Mouse (Mus musculus) cortical plate, adult 2 months (tissue): ENCODE data around the gene Tmem143. TPM values are rescaled to one million over a fixed set of nuclear protein-coding genes. Genes with fewer than 3 reads are reported as not detected.
"Not testable (repeated sequence)": the region's sequence is repeated elsewhere in the genome, so short reads cannot be mapped to it uniquely, and the experiment has no call there.

Experiments used
- H3K27ac ChIP-seq: fragments of 200-500 bp; 2 replicates; pipeline ENCODE4 v1.5.1; 2012; ENCODE audit warnings: low read length, control low read depth, inconsistent platforms; ENCODE audit not compliant: insufficient read depth
- H3K4me1 ChIP-seq: fragments of 200-500 bp; 2 replicates; pipeline ENCODE4 v1.6.1; 2011; ENCODE audit warnings: low read length; ENCODE audit not compliant: control insufficient read depth, insufficient read depth
- H3K4me3 ChIP-seq: fragments of 200-500 bp; 2 replicates; pipeline ENCODE4 v1.5.1; 2011; ENCODE audit warnings: mild to moderate bottlenecking, low read length, control low read depth; ENCODE audit not compliant: insufficient read depth
- CTCF ChIP-seq: fragments of 200-500 bp; IDR thresholded peaks from 2 replicates; pipeline ENCODE4 v1.5.1; 2011; ENCODE audit warnings: mild to moderate bottlenecking, control low read depth, low read length; ENCODE audit not compliant: insufficient read depth; ENCODE audit errors: extremely low read depth
- POLR2A ChIP-seq: fragments of 200-500 bp; IDR thresholded peaks from 2 replicates; pipeline ENCODE4 v1.6.1; 2011; ENCODE audit warnings: mild to moderate bottlenecking, low read length, control low read depth; ENCODE audit not compliant: insufficient read depth; ENCODE audit errors: extremely low read depth
- polyA plus RNA-seq: library from polyadenylated mRNA; depleted of rRNA; stranded (reverse); fragments of >200 nt; gene quantifications from 2 replicates; pipeline ENCODE4 v1.2.3, GENCODE M21; 2012

The Tmem143 gene
- polyA plus RNA-seq, 1 experiment: 32.5 TPM

DNA sequence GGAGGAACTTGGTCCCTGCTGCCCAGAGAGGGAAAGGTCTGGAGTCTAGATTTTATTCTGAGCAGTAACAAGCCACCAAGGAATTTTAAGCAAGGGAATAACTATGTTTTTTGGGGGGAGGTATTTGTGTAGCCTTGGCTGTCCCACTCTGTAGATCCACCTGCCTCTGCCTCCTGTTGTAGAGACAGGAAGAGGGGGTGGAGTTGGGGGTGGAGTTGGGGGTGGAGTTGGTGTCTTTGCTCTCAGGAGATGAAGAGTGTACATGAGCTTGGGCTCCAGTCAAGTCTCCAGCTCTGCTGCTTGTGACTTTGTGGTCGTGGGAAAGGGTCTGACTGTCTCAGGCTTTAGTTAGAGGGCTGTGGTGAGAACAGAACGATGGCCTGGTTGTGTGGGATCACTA lies 15.7 kb upstream of the Tmem143 start:
- H3K27ac ChIP-seq: no peak overlapping the region
- TF ChIP-seq POLR2A: no peak
- TF ChIP-seq CTCF: no peak
- H3K4me1 ChIP-seq: no peaks in the 10 kb centered on the region
- H3K4me3 ChIP-seq: no peak overlapping the region

DNA sequence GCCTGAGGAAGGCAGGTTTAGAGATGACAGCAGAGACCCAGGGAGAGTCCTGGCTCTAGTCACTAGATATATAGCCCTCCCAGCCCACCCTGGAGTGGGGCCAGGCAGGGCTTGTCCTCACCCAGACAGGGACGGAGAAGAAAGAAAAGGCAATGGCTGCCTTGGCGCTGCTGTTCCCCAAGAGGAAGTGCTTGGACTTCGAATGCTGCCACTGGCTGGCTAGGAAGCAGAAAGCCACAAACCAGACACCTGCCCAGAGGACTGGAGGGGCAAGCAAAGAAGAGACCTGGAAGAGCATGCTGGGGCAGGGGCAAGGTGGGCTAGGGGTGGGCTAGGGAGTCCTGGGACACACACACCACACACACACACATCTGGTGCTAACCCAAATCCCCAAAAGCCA lies 9.5 kb upstream of the Tmem143 start:
- no peak overlapping the region for H3K27ac ChIP-seq

DNA sequence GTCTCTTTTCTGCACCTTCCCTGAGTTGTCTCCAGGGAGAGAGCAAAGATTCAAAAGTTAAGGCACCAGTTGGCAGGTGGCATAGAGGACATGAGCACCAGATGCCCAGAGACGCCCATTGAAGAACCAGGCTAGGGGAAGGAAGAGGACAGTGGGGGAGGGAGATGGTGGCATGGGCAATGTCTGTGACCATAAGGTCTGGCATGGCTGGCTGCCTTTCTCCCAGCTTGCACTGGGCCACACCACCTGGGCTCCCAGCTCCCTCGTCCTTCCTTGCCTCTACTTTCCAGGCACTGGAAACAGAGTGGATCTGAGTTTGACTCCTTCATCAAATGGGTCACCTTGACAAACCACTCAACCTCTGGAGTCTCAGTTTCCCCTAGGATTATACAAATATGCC lies 4.1 kb upstream of the Tmem143 start:
- TF ChIP-seq POLR2A (no peak), CTCF (no peak)
- H3K27ac ChIP-seq: no peak overlapping the region
- H3K4me3 ChIP-seq: no peak overlapping the region
- H3K4me1 ChIP-seq: no peaks in the 10 kb centered on the region

More for the DNA sequence above, 9.5 kb upstream of the Tmem143 start:
- Histone ChIP-seq H3K4me1 (no peaks in the 10 kb centered on the region), H3K4me3 (no peak overlapping the region)
- TF ChIP-seq CTCF (no peak), POLR2A (no peak)

DNA sequence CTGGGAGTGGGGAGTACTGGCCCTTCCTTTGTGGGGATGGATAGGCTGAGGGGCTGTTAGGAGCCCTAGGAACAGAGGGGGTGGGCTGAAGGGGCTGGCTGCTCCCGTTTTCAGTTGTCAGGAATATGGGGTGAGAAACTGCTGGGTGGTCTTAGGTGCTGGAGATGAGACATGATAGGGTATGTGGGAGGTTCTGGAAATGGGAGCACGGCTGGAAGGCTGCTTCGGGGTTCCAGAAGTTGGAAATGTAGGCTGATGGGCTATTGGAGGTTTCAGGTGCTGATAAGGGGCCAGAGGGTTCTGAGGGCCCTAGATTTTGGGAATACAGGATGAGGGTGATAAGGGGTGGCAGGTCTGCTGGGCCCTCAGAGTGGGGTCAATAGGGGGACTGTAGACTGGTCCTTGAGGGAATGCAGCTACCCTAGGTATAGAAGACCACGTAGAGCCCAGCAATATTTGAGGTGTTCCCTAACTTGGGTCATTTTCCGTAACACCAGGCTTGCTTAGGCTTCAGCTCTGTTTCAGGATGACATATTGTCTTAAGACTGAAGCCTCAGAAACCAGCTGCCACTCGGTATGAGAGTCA lies 717 bp upstream of the Tmem143 start:
- Histone ChIP-seq H3K27ac (no peak overlapping the region), H3K4me1 (no peaks in the 10 kb centered on the region), H3K4me3 (no peak overlapping the region)
- TF ChIP-seq CTCF (no peak), POLR2A (no peak)

DNA sequence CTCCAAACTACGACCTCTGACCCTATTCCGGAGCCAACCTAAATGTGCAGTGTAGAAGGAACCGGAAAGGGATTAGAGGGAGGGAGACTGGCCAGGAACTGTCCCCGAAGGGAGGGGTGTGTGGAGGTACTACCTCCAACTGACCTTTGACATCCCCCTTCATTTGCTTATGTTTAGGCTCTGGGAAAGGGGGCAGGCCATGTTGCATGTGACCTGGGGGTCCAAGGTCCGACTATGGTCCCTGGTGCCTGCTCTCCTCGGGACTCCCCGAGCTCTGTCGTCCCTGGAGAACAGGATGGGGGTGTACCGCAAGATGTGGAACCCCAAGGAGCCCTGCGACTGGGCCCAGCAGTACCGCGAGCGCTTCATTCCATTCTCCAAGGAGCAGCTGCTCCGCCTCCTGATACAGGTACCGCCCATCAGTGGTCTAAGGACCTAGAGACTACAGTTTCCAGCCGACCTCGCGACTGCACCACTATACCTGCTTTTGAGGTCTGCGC lies 567 bp downstream of the Tmem143 start:
- H3K4me1 ChIP-seq: no peaks in the 10 kb centered on the region
- no peak for TF ChIP-seq CTCF
- peak; percentile 51; the same call in 1 of the 2 replicates for TF ChIP-seq POLR2A

DNA sequence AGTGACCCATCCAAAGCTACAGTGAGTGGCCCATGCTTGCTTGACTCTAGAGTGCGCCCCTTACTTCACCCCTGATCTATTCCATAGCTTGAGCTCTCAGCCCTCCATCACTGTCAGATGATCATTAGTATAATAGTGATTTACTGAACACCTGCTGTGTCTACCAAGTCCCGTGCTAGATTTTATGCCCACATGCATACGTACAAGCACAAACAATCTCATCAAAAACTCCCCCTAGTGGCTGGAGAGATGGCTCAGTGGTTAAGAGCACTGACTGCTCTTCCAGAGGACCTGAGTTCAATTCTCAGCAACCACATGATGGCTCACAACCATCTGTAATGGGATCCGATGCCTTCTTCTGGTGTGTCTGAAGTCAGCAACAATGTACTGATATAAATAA lies 1.4 kb downstream of the Tmem143 start:
- H3K4me3 ChIP-seq: peak overlapping the region; percentile 54; the same call in 1 of the 2 replicates
- H3K27ac ChIP-seq: not testable (repeated sequence)

More for the DNA sequence above, 567 bp downstream of the Tmem143 start:
- H3K4me3 ChIP-seq: peak overlapping the region; percentile 54
- peak overlapping the region; percentile 54 for H3K27ac ChIP-seq

DNA sequence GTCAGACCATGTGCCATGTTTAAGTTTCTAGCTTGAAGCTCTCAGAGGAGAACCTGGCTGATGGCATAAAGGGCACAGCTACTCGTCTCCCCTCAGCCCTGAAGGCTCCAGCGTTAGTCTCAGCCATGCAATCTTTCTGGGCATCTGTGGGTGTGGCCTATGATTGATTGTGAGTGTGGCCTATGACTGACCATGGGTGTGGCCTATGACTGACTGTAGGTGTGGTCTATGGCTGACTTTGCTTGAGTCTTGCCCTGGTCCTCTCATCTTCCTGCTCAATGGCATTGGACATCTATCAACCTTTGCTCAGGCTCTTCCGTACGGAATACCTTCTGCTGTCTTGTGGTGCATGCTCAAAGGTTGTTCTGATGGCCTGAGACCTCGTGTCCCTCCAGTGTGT lies 4.8 kb downstream of the Tmem143 start:
- TF ChIP-seq POLR2A (no peak), CTCF (no peak)
- H3K27ac ChIP-seq: no peak overlapping the region
- no peaks in the 10 kb centered on the region for H3K4me1 ChIP-seq

More for the DNA sequence above, 1.4 kb downstream of the Tmem143 start:
- not testable (repeated sequence) for H3K4me1 ChIP-seq
- 0 out of 2 replicates have a peak, but pooled peaks have one; percentile 10 for TF ChIP-seq CTCF

DNA sequence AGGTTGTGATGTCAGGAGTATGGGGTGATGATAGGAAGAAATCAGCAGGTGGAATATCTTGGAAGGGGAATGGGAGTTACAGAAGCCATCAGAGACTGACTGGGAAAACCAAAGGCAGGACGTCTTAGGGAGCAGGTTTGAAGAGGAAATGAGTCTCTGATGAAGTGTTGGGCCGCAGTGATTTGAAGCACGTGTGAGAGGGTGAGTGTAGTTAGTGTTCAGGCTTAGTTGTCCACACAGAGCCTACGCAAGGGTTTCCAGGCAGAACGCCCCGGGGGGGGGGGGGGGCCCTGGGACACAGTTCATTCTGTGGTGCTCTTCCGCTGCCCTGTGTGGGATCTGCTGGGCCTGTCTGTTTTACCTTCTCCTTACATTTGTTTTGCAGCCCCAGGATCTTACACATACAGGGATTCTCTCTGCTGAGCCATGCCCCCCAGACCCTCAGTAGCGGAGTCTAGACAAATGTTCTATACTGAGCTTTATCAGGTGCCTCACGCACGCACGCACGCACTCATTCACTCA lies 5.8 kb downstream of the Tmem143 start:
- Histone ChIP-seq H3K4me3 (no peak overlapping the region), H3K27ac (no peak overlapping the region)
- TF ChIP-seq POLR2A: no peak

More for the DNA sequence above, 4.8 kb downstream of the Tmem143 start:
- H3K4me3 ChIP-seq: no peak overlapping the region

DNA sequence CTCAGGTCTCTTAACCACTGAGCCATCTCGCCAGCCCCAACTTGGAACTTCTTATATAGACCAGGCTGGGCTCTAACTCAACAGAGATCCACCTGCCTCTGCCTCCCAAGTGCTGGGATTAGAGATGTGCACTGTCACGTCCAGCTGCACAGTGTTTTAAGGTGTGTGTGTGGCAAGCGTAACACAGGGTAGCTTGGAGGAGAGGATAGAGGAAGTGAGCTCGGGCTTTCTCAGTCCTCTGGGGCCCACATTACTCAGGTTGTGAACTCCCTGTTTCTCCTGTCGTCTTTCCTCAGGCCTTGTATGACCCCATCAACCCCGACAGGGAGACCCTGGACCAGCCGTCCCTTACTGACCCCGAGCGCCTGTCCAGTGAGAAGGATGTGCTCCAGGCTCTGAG lies 9.9 kb downstream of the Tmem143 start:
- H3K4me1 ChIP-seq: no peaks in the 10 kb centered on the region
- no peak overlapping the region for H3K4me3 ChIP-seq
- TF ChIP-seq CTCF: no peak
- TF ChIP-seq POLR2A: no peak
- no peak overlapping the region for H3K27ac ChIP-seq

More for the DNA sequence above, 5.8 kb downstream of the Tmem143 start:
- no peaks in the 10 kb centered on the region for H3K4me1 ChIP-seq

DNA sequence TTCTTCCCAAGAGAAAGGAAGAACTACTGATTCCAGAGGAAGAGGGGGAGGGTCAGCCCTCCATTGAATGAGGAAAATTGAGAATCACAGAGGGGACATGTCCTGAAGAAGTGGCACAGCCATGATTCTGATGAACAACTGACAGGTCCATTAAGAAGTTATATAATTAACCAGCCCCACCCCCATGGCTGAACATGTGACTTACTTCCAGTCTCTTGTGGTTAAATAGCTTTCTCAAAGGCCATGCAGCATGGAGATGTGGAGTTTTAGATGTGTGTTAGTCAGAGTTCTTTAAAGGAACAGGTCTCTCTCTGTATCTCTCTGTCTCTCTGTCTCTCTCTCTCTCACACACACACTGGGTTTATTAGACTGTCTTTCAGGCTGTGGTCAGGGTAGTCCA lies 11.6 kb downstream of the Tmem143 start:
- no peaks in the 10 kb centered on the region for H3K4me1 ChIP-seq
- no peak overlapping the region for H3K27ac ChIP-seq
- TF ChIP-seq CTCF (no peak), POLR2A (no peak)
- no peak overlapping the region for H3K4me3 ChIP-seq
